Mouse (Mus musculus) natural killer cell, adult 2 months (primary cell): ENCODE measurements around the gene Lrrc3b.

Source experiments
- DNase-seq, 2 experiments: peaks; one replicate each; pipeline ENCODE4 v3.0.0; 2022; ENCODE audit warnings: low spot score in 2 of 2

Gene Lrrc3b

DNA sequence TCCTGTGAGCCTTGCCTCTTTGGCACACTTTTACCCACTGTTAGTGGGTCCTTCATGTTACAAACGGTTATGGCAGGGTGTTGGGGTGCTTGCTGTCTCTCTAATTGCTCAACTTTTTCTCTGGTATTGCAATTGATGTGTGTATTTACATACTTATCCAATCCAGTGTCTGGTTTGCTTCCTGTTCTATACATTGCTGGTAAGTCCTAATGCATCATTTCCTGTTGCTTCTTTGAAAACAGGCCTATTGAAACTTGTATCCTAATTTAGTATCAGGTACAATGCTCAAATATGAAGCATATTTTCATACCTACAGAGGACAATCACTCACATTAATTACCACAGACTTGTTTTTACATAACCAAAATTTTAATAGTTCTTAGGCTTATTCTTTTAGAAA is 107.4 kb downstream of the Lrrc3b start:
- no peak for DNase-seq

DNA sequence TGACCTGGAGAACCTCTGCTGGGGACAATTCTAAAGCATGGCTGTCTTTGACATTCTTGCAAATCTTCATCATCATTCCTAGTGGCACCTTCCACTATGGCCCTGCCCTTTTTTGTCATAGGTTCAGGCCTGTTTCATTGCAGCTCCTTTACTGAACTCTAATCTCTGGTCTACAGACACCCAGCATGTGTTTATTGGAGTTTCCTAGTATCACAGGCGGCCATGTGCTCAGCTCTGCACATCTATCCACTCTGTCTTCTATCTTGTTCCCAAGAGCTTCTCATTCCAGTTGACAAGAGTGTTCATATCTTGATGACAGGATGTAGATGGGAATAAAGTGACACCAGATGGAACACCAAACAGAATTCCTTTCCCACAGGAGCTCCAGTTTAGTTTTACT is 108.6 kb downstream of the Lrrc3b start:
- no peak for DNase-seq

DNA sequence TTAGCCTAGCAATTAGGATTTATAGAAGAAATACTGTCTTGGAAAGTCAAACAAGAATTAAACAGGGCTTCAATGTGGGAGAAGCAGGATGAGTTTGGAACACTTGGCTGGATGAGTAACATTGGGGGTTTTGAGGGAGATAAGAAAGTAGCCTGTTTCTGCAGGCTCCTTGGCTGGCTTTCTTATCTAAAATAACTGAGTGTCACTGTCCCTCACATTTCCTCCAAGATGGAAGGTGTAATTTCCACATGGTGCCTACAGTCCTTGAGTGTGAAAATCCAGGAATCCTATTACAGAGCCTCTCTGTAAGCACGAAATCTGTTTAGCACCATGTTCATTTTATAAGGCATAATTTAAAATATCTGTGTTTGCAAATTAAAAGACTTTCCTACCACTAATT is 112.9 kb downstream of the Lrrc3b start:
- no peak for DNase-seq

- no peak for DNase-seq
These were observed 116.2 kb downstream of the Lrrc3b start for GRCm38 (mm10) chr14:15322441-15323123.

GRCm38 (mm10) chr14:15319399-15319915 is 119.3 kb downstream of the Lrrc3b start:
- DNase-seq, result no peak

DNA sequence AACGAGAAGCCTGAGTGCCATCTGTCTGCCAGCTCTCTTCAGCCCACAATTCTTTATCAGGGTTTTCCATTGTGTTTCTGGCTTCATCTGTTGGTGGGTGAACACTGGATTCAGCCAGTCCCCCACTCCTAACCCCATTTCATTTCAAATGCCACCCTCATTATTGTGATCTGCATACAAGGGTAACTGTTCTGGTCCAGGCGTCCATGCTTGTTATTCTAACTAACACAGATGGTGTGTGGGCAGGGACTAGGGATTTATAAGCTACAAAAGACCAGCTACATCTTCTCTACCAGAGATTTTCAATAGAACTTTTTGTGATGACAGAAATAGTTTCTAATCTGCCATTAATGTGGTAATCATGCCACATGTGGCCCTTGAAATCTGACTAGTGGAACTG is 130.2 kb downstream of the Lrrc3b start:
- DNase-seq, result no peak
